ENCODE assay signal across 24 mouse cellular contexts in genomic region chr8:109079223-109079622, GRCm38 (mm10).
DNase-seq lines count a peak whose midpoint lies in the region; ATAC-seq and TF ChIP-seq lines count a peak whose summit lies in the region.
"Had no signal": no experiment of that assay in that cellular context is flagged by ENCODE, and none has a peak within 500 bp of the region (broad histone marks: within the 10 kb centered on the region; RNA-seq: fewer than 3 reads in every experiment).

No protein-coding gene starts in this region.

- H3K4me2 ChIP-seq in kidney, embryonic 15.5 days, result no peak overlapping the region
- no peak overlapping the region for H3K4me2 ChIP-seq in intestine, postnatal 0 days (replicated peaks; ENCODE audit: low read depth)
- no peak overlapping the region for H3K4me2 ChIP-seq in myocyte (ENCODE audit: low read depth)
- H3K4me2 ChIP-seq: heart, embryonic 11.5 days; hindbrain, embryonic 12.5 days; midbrain, embryonic 12.5 days; neural tube, embryonic 12.5 days had no signal

- no peak overlapping the region for H3ac ChIP-seq in myocyte (ENCODE audit: control insufficient read depth, insufficient read length)

- TF ChIP-seq POLR2A in myocyte (IDR thresholded peaks at IDR 0.05; ENCODE audit: insufficient read length, low read depth), result no peak

- TF ChIP-seq CTCF in intestine, postnatal 0 days (IDR thresholded peaks at IDR 0.05; ENCODE audit: low read depth), result no peak
- TF ChIP-seq CTCF in layer of hippocampus, adult 2 months (conservative IDR thresholded peaks at IDR 0.05), result no peak

- ATAC-seq in kidney, embryonic 15.5 days (replicated peaks; ENCODE audit: low FRiP score), result no peak
- ATAC-seq in intestine, postnatal 0 days, result peak; percentile 45; the same call in 1 of the 2 replicates
- ATAC-seq: CD4-positive, CD25-positive, alpha-beta regulatory T cell, adult 4 months; liver, postnatal 0 days had no signal

- H3K36me3 ChIP-seq in kidney, embryonic 15.5 days, result no peaks in the 10 kb centered on the region
- no peaks in the 10 kb centered on the region for H3K36me3 ChIP-seq in intestine, postnatal 0 days (ENCODE audit: control insufficient read depth, insufficient read depth)
- no peaks in the 10 kb centered on the region for H3K36me3 ChIP-seq in myocyte (ENCODE audit: control insufficient read depth, insufficient read depth)
- H3K36me3 ChIP-seq: forebrain, embryonic 10.5 days; G1E; hindbrain, embryonic 12.5 days; limb, embryonic 10.5 days; midbrain, embryonic 12.5 days; neural tube, embryonic 12.5 days had no signal

- no peaks in the 10 kb centered on the region for H3K27me3 ChIP-seq in kidney, embryonic 15.5 days
- no peaks in the 10 kb centered on the region for H3K27me3 ChIP-seq in intestine, postnatal 0 days (replicated peaks; ENCODE audit: control insufficient read depth, insufficient read depth, low read length)
- H3K27me3 ChIP-seq in myocyte (ENCODE audit: control insufficient read depth, insufficient read depth, insufficient read length), result no peaks in the 10 kb centered on the region
- H3K27me3 ChIP-seq: hindbrain, embryonic 12.5 days; midbrain, embryonic 12.5 days; neural tube, embryonic 12.5 days had no signal

- no peaks in the 10 kb centered on the region for H3K79me2 ChIP-seq in myocyte (ENCODE audit: control insufficient read depth, insufficient read depth)

- peak; percentile 9 for DNase-seq in adrenal gland, postnatal 14 days
- no peak for DNase-seq in adrenal gland, adult 2 months
- DNase-seq in kidney, adult 9 months, result peak; percentile 8
- DNase-seq in layer of hippocampus, adult 2 months (ENCODE audit: low spot score in 2 of 2), result no peak
- no peak for DNase-seq in MN1 (ENCODE audit: low spot score)
- DNase-seq: adrenal gland, adult 8-10 months; cerebellum, adult 9-10 months; gastrocnemius, adult 2 months; heart, postnatal 10 days; layer of hippocampus, adult 9-11 months; liver, postnatal 0 days; lung, postnatal 4 days; thymus, postnatal 4 days had no signal

- 0 out of 2 replicates have a peak, but pooled peaks cover 4% of the 10 kb centered on the region for H3K9me3 ChIP-seq in kidney, embryonic 15.5 days (replicated peaks)
- peaks cover 4% of the 10 kb centered on the region; the same call in 1 of the 2 replicates for H3K9me3 ChIP-seq in intestine, postnatal 0 days (ENCODE audit: control insufficient read depth)
- H3K9me3 ChIP-seq: hindbrain, embryonic 12.5 days; limb, embryonic 10.5 days had no signal

- H3K27ac ChIP-seq in kidney, embryonic 15.5 days, result no peak overlapping the region
- H3K27ac ChIP-seq in intestine, postnatal 0 days (ENCODE audit: low read depth, low read length), result no peak overlapping the region
- H3K27ac ChIP-seq in layer of hippocampus, adult 2 months, result no peak overlapping the region
- H3K27ac ChIP-seq: forebrain, embryonic 10.5 days; gastrocnemius, adult 2 months; hindbrain, embryonic 12.5 days; limb, embryonic 10.5 days; midbrain, embryonic 12.5 days; neural tube, embryonic 12.5 days had no signal

- 41% methylated on average over 6 of the region's 6 CpGs for WGBS in kidney, embryonic 15.5 days
- 29% methylated on average over 6 of the region's 6 CpGs for WGBS in intestine, postnatal 0 days

- no peak overlapping the region for H3K4me3 ChIP-seq in kidney, embryonic 15.5 days (replicated peaks)
- H3K4me3 ChIP-seq in intestine, postnatal 0 days (ENCODE audit: low read depth, low read length), result no peak overlapping the region
- H3K4me3 ChIP-seq in myocyte, result no peak overlapping the region
- H3K4me3 ChIP-seq in layer of hippocampus, adult 2 months, result no peak overlapping the region
- H3K4me3 ChIP-seq: forebrain, embryonic 10.5 days; gastrocnemius, adult 2 months; hindbrain, embryonic 12.5 days; limb, embryonic 10.5 days; midbrain, embryonic 12.5 days; neural tube, embryonic 12.5 days had no signal

- no peak overlapping the region for H3K9ac ChIP-seq in kidney, embryonic 15.5 days
- no peak overlapping the region for H3K9ac ChIP-seq in intestine, postnatal 0 days (ENCODE audit: low read depth, low read length)
- H3K9ac ChIP-seq: hindbrain, embryonic 12.5 days; liver, postnatal 0 days; midbrain, embryonic 12.5 days; neural tube, embryonic 12.5 days had no signal

- H3K4me1 ChIP-seq in kidney, embryonic 15.5 days, result peaks cover 6% of the 10 kb centered on the region
- H3K4me1 ChIP-seq in intestine, postnatal 0 days (replicated peaks; ENCODE audit: control insufficient read depth, insufficient read depth, low read length), result no peaks in the 10 kb centered on the region
- H3K4me1 ChIP-seq: midbrain, embryonic 12.5 days; neural tube, embryonic 12.5 days had no signal

TF ChIP-seq in myocyte, 11 proteins besides CTCF, POLR2A, EP300 and RAD21:
- no peak for TF ChIP-seq CEBPB (IDR thresholded peaks at IDR 0.05; ENCODE audit: insufficient read depth, poor library complexity, severe bottlenecking)
- peak in 2 of 3 experiments; percentile 11 to 66 for TF ChIP-seq MYOG (IDR thresholded peaks at IDR 0.05; ENCODE audit: control insufficient read depth in 1 of 3, insufficient read depth in 1 of 3, insufficient read length in 2 of 3, low read depth in 2 of 3)
- peak in 2 of 3 experiments; percentile 16 to 86 for TF ChIP-seq MYOD1 (IDR thresholded peaks at IDR 0.05; ENCODE audit: control insufficient read depth in 1 of 3, insufficient read length in 2 of 3, low read depth in 2 of 3)

Comparison
In these comparisons a context has a peak if more than half of its experiments do, and no peak if none do; other contexts are left out.
1. DNase-seq: peak in adrenal gland, postnatal 14 days (single experiment) and kidney, adult 9 months (single experiment); none in adrenal gland, adult 2 months (single experiment), layer of hippocampus, adult 2 months (0 of 2) and MN1 (single experiment).